Mouse (Mus musculus): ENCODE results near the gene Myom1.

Myom1 gene

GRCm38 (mm10) chr17:71093793-71094192 is 91.4 kb downstream of the Myom1 start:
- in situ Hi-C loops (cut with MboI, MseI) = loop anchor here in 1 of 2 experiments (5.0 kb wide), 1 partner anchor 84 kb away; no protein-coding TSS in a partner anchor

DNA sequence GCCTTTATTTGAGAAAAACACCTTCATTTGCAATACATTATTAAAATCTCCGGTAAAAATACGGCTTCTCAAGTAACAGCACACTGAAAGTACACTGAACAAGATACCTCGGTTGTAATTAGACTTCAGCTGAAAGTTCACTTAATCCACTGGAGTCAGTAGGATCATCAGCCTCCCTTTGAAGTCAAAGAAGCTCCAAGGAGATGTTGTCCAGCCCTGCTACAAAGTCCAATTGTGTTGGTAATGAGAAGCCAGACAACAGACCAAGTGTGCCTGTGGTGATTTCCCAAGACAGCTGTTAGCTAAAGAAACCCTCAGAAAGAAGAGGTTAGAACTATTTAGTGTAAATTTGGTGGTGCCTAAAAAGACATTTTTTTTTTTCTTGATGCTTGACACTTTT is 92.0 kb downstream of the Myom1 start:
- in situ Hi-C loops (cut with MboI, MseI) = loop anchor here in 1 of 2 experiments (5.0 kb wide), 1 partner anchor 83 kb away; no protein-coding TSS in a partner anchor

DNA sequence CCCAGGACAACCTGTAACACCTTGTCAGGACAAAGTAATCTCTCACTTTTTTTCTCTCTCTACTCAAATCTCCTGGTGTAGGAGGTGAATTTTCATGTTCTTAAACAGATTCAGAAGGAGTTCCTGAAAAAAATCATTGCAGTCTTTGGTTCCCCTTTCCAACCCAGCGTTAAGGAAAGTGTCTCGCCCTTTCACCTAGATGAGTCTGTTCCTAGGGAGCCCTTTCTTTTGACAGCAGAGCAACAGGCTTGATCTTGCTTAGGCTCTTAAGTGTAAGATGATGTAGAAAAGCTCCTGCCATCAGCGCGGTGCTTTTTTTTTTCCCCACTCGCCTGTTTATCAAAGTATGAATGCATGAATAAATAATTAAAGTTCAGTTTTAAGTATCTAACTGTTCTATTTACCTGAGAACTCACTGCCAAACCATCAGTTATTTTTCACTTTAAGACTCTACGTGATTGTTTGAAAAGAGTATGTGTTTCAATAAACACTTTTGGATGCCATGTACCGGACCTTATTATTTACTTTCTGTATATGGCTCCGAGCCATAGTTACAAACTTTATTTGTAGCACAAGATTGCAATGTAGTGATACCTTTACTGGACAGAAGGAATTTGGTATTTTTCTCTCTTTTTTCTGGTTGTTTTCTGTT is 94.2 kb downstream of the Myom1 start:
- in situ Hi-C loops (cut with MboI, MseI) = no loop called here

DNA sequence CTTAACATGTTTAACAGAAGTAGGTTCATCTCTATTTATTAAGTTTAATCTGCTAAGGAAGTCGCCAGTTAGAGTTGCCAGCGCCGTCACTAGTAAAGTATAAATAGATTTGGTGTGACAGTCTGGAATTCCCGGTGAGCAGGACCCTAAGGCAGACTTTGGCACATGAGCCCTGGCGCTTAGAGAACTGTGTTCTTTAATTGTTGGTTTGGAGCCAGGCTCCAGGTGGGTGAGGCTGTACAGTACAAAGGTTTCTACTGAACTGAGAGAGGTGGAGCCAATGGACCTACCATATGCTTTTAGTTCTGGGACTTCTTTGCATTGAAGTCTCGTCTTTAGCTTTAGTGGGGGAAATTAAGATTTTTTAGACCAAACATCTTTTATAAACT is 94.8 kb downstream of the Myom1 start:
- in situ Hi-C loops (cut with MboI, MseI) = no loop called here

DNA sequence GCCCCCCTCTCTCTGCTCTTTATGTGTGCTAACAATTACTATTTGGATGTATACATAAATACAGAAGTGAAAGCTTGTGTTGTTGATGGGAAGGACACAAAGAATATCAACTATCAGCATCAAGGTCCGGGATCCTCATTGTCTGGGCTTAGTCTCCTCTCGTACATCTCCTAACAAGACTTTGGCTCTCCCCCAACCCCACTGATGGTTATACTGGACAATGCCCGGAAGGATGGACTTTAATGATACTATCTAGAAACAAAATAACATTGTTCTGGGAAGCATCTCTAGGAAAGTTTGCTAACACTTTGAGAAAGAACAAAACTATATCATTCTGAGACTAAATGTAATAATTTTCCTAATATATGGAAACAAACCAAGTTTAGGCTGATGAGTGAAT is 96.2 kb downstream of the Myom1 start:
- in situ Hi-C loops (cut with MboI, MseI) = no loop called here

DNA sequence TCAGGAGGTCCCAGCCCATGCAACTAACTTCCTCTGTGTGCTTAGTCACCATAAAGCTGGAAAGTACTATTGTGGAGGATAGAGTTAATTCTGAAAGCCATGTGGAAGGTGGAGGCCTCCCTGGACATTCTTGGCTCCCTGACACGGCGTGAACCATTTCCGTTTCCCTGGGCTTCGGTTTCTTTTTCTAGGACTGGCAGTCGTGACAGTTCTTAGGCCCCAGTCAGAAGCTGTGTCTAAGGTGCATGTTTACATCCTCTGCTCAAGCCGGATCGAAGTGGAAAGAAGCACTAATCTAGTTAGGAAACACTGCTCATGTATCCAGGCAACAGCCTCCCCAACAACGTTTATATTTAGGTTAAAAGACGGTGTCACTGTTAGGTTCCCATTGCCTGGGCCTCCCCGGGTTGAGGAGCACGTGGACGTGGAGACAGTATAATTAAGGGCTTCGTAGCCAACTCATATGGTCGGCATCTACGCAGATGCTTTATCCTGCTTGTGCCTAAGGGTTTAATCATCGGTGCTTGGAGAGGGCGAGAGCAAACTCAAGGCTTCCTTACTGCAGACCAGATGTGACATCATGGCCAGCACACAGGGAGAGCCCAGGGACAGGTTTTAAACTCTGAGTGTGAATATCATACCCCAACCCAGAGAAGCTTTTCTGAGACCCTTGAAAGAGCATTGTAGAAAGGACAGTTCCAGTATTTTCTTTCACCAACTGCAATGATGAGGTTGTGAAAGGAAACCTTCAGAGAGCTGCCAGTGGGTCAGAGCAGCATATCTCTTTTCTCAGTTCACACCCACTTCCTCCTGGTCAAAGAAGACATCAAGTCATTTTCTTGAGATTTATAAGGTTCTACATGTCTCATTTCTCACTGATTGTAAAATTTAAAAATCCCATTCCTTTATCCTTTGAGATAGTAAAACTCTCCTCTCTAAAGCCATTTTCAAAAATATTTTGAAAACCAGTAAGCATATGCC is 100.4 kb downstream of the Myom1 start:
- in situ Hi-C loops (cut with MboI, MseI) = no loop called here

GRCm38 (mm10) chr17:71105297-71105696 is 102.9 kb downstream of the Myom1 start:
- in situ Hi-C loops (cut with MboI, MseI) = no loop called here

DNA sequence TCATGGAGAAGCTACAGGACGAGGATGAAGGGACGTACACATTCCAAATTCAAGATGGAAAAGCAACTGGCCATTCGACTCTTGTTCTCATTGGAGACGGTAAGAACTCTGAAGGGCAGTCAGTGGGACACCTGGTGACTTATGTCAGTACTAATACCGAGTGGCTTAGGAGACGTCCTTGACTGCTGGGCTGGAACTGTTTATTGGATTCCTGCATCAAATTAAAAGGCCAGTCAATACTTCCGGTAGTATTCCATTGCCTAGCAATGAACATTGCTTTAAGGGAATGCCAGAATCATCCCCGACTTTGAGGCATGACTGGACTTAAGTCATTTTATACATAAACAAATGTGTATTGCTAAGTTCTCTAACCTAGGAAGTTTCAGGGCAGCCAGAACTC is 103.8 kb downstream of the Myom1 start:
- in situ Hi-C loops (cut with MboI, MseI) = no loop called here

DNA sequence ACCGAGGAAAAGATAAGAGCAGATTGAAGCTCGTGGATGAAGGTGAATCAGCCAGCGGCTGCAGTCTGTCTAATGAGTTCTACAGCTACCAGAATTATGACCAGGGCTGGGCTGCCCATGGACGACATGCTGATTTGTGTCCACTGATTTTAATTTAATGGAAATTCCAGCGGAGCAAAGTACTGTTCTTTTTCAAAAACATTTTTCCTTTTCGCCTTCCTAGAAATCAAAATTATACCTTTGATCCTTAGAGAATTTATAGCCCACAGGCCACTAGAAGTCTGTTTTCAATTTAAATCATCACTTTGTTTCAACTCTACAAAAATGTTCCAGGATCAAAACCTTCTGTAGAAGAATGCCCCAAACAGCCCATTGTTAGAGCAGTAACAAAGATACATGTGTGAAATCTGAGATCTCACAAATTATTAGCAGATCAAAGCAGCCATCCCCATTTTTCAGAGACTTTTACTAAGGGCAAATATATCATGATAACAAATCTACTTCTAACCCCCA is 108.4 kb downstream of the Myom1 start:
- in situ Hi-C loops (cut with MboI, MseI) = loop anchor here in 1 of 2 experiments (10.0 kb wide), 1 partner anchor 566 kb away; no protein-coding TSS in a partner anchor

DNA sequence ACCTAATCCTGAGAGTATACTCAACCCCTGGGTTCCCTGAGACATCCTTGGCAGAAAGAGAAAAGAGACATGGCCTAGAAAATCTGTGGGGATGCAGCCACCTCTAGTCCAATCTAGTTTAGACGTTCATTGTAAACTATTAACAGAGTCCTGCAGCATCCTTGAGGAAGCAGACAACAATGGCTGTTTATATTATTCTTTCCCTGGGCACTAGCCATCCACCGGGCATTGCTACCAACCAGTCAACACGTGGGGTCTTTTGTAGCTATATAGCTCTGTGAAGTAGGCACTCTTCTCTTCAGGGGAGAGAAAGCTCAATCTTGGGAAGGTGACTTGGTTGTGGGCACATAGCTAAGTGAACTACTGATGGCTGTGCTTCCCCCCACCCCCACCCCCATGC is 110.3 kb downstream of the Myom1 start:
- in situ Hi-C loops (cut with MboI, MseI) = loop anchor here in 1 of 2 experiments (10.0 kb wide), 1 partner anchor 568 kb away; no protein-coding TSS in a partner anchor

DNA sequence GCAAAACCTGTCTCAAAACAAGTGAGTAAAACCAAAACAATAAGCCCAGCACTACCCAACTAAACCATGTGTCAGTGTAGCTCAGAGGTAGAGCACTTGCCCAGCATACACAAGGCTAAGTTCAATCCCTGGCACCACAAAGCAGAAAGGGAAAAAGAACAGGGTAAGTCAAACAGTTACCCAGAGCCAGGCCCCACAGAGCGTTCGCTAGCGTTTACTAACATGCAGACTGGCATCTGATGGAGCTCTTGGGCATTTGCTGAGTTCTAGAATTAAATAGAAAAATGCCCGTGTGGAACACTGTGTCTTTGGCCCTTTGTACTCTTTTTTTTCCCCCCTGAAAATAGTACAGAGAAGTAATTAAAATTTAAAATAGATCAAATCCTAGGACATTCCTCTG is 111.8 kb downstream of the Myom1 start:
- in situ Hi-C loops (cut with MboI, MseI) = loop anchor here in 1 of 2 experiments (10.0 kb wide), 1 partner anchor 569 kb away; no protein-coding TSS in a partner anchor

DNA sequence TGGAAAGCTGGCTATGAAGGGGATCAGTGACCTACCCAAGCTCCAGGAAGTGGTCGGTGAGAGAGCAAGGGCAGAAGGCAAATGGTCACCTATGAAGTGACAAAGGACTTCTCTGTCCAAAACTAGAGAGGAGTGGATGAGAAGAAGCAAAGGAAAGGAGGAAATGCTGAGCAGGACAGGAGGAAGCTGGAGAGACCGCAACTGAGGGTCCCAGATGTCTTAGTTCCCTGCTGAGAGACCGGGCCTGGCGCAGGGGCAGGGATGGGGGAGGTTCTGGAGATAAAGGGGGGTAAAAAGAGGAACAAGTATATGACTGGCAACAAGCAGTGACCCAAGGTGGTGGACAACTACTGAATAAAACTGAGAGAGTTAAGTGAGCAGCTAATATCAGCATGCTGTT is 115.5 kb downstream of the Myom1 start:
- in situ Hi-C loops (cut with MboI, MseI) = loop anchor here in 1 of 2 experiments (10.0 kb wide), 1 partner anchor 573 kb away; no protein-coding TSS in a partner anchor

GRCm38 (mm10) chr17:71118607-71119006 is 116.2 kb downstream of the Myom1 start:
- in situ Hi-C loops (cut with MboI, MseI) = loop anchor here in 1 of 2 experiments (10.0 kb wide), 1 partner anchor 574 kb away; no protein-coding TSS in a partner anchor

GRCm38 (mm10) chr17:71120626-71121025 is 118.2 kb downstream of the Myom1 start:
- in situ Hi-C loops (cut with MboI, MseI) = no loop called here

DNA sequence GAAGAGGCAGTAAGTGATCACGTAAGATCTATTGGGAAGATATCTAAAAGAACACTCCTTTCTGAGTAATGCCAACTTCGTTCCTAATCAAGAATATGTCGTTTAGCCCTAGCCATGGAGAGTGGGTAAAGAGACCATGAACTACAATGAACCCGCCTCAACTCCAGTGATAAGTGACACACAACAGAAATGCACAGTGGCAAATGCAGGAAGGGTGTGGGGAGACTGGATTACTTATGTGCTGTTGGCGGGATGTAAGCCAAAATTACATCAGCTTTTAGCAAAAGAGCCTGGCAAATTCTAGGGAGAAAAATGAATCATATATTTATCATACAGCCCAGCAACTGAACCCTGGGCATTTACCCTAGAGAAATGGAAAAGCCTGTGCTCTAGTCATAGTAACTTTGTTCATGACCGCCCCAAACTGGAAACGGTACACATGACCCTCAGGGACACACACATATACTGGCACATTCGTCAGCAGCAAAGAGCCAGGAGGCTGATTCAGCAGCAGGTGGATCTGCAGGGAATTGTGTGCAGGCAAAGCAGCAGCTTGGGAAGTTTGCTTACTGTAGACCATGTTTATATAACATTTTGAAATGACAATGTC is 121.7 kb downstream of the Myom1 start:
- in situ Hi-C loops (cut with MboI, MseI) = no loop called here

- in situ Hi-C loops (cut with MboI, MseI) = loop anchor here in 1 of 2 experiments (5.0 to 25.0 kb wide), 2 partner anchors 62 to 738 kb away; no protein-coding TSS in a partner anchor
These were observed 122.2 kb downstream of the Myom1 start for GRCm38 (mm10) chr17:71124674-71125073.

DNA sequence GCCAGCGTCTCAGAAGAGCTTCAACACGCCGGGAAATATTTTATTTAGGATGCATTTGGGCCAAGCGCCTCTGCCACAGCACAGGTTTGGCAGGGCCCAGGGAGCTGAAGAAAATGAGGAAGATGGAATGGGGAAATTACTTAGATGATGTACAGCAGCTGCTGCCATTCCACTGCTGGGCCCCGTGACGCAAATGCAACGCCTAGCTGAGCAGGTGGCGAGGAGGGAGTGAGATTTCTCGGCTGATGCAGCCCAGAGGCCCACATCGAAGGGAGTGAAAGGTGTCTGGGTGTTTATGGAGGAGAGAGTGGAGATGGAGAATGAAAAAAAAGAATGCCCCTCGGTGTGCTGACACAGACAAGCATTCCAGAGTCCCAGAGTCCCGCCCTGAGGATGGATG is 123.1 kb downstream of the Myom1 start:
- in situ Hi-C loops (cut with MboI, MseI) = loop anchor here in 1 of 2 experiments (5.0 to 25.0 kb wide), 2 partner anchors 63 to 737 kb away; no protein-coding TSS in a partner anchor

DNA sequence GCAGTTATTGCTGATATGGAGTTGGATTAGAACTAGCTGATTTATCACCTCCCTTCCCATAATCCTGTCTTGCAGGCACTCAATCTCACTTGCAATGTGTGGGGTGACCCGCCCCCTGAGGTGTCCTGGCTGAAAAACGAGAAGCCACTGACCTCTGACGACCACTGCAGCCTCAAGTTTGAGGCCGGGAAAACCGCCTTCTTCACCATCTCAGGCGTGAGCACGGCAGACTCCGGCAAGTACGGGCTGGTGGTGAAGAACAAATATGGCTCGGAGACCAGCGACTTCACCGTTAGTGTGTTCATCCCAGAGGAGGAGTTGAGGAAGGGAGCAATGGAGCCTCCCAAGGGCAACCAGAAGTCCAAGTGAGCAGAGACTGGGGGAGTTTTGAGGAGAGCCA is 123.6 kb downstream of the Myom1 start:
- in situ Hi-C loops (cut with MboI, MseI) = loop anchor here in 1 of 2 experiments (5.0 to 25.0 kb wide), 2 partner anchors 64 to 736 kb away; no protein-coding TSS in a partner anchor

DNA sequence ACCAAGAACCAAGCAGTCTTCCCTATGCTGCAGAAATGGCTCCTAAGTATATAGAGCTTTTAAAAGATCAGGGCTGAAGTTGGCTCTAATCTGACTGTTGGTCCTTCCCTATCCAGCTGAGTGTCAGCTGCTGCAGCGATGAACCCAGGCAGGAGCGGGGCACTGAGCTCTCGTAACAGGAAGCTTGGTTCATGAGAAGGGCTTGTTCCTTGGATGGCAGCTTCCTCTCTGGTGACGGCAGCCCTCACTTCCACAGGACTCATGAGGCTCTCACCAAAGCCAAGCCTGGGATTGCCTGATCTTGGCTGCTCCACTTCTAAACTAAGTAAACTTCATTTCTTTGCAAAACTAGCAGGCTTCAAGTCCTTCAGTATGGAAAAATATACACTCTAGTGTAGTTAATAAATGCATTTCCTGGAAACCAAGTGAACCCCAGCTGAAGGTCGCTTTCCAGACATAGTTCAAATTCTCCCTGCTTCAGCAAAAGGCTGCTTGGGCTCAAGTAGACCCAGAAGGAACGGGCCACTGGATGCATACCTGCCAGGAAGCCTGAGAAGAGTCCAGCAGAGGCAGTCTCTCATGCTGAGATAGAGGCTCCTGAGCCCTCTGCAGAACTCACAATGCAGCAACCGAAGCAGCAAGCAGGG is 125.2 kb downstream of the Myom1 start:
- in situ Hi-C loops (cut with MboI, MseI) = loop anchor here in 1 of 2 experiments (5.0 to 25.0 kb wide), 2 partner anchors 65 to 735 kb away; no protein-coding TSS in a partner anchor

- in situ Hi-C loops (cut with MboI, MseI) = loop anchor here in 1 of 2 experiments (5.0 to 25.0 kb wide), 2 partner anchors 67 to 733 kb away; no protein-coding TSS in a partner anchor
These were observed 127.2 kb downstream of the Myom1 start for GRCm38 (mm10) chr17:71129489-71130261.

All from T-helper 17 cell (primary cell).